Mouse (Mus musculus): ENCODE measurements around the gene Prkn.

The Prkn gene

GRCm38 (mm10) chr17:11644873-11645464 lies 804.8 kb downstream of the Prkn start:
- no peak for DNase-seq (ENCODE audit: low spot score)

GRCm38 (mm10) chr17:11656397-11656796 lies 816.2 kb downstream of the Prkn start:
- no peak for DNase-seq (ENCODE audit: low spot score)

- DNase-seq (ENCODE audit: low spot score) = no peak
These were observed 816.7 kb downstream of the Prkn start for GRCm38 (mm10) chr17:11656878-11657277.

GRCm38 (mm10) chr17:11661898-11662297 lies 821.7 kb downstream of the Prkn start:
- no peak for DNase-seq (ENCODE audit: low spot score)

- DNase-seq (ENCODE audit: low spot score) = no peak
These were observed 823.3 kb downstream of the Prkn start for GRCm38 (mm10) chr17:11663437-11663836.

GRCm38 (mm10) chr17:11664610-11665345 lies 824.6 kb downstream of the Prkn start:
- DNase-seq (ENCODE audit: low spot score) = no peak

- no peak for DNase-seq (ENCODE audit: low spot score)
These were observed 839.5 kb downstream of the Prkn start for GRCm38 (mm10) chr17:11679716-11680115.

- DNase-seq (ENCODE audit: low spot score) = no peak
These were observed 840.3 kb downstream of the Prkn start for GRCm38 (mm10) chr17:11680456-11680855.

GRCm38 (mm10) chr17:11681825-11682372 lies 841.7 kb downstream of the Prkn start:
- DNase-seq (ENCODE audit: low spot score) = no peak

- no peak for DNase-seq (ENCODE audit: low spot score)
These were observed 864.8 kb downstream of the Prkn start for GRCm38 (mm10) chr17:11705005-11705404.

GRCm38 (mm10) chr17:11705761-11706160 lies 865.6 kb downstream of the Prkn start:
- DNase-seq (ENCODE audit: low spot score) = no peak

- DNase-seq (ENCODE audit: low spot score) = no peak
These were observed 871.9 kb downstream of the Prkn start for GRCm38 (mm10) chr17:11712066-11712465.

GRCm38 (mm10) chr17:11719801-11720200 lies 879.6 kb downstream of the Prkn start:
- DNase-seq (ENCODE audit: low spot score) = no peak

- no peak for DNase-seq (ENCODE audit: low spot score)
These were observed 881.7 kb downstream of the Prkn start for GRCm38 (mm10) chr17:11721906-11722305.

GRCm38 (mm10) chr17:11722478-11722877 lies 882.3 kb downstream of the Prkn start:
- DNase-seq (ENCODE audit: low spot score) = no peak

GRCm38 (mm10) chr17:11724135-11724534 lies 884.0 kb downstream of the Prkn start:
- DNase-seq (ENCODE audit: low spot score) = no peak

GRCm38 (mm10) chr17:11727101-11727500 lies 886.9 kb downstream of the Prkn start:
- no peak for DNase-seq (ENCODE audit: low spot score)

- DNase-seq (ENCODE audit: low spot score) = no peak
These were observed 888.1 kb downstream of the Prkn start for GRCm38 (mm10) chr17:11728294-11728693.

GRCm38 (mm10) chr17:11730656-11731594 lies 890.7 kb downstream of the Prkn start:
- DNase-seq (ENCODE audit: low spot score) = no peak

GRCm38 (mm10) chr17:11735158-11735877 lies 895.1 kb downstream of the Prkn start:
- no peak for DNase-seq (ENCODE audit: low spot score)

- DNase-seq (ENCODE audit: low spot score) = no peak
These were observed 896.3 kb downstream of the Prkn start for GRCm38 (mm10) chr17:11736531-11736930.

GRCm38 (mm10) chr17:11737905-11738304 lies 897.7 kb downstream of the Prkn start:
- no peak for DNase-seq (ENCODE audit: low spot score)
